Mouse (Mus musculus) thymus, postnatal 25 days (tissue): Measurements from ENCODE around the gene Plch2.
A peak's percentile ranks its signal among the peaks of the same experiment; 100 is the strongest.

Experiments used
- DNase-seq: peaks from one replicate; pipeline ENCODE4 v3.0.0; 2022

Plch2 gene

GRCm38 (mm10) chr4:154983767-154984166 lies 72.8 kb downstream of the Plch2 start:
- DNase-seq = no peak

- no peak for DNase-seq
Observed at GRCm38 (mm10) chr4:154982247-154983120, 74.1 kb downstream of the Plch2 start.

GRCm38 (mm10) chr4:154981530-154981929 lies 75.1 kb downstream of the Plch2 start:
- DNase-seq = peak; percentile 59

DNA sequence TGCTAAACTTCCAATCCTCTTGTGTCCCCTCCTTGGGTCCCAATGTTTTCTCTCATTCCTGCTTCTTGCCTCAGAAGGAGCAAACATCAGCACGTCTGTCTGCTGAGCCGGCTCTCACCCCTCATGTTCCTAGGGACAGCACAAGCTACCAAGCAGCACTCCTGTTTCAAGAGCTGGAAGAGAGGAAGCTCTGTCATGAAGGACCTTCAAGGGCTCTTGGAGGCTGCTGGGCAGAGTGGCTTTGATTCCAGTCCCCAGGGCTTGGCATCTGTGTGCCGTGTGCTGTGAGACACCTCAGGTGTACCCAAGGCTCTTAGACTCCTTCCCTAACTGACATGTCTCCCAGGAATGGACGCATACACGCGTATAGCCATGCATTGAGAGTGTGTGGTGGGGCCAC lies 75.5 kb downstream of the Plch2 start:
- no peak for DNase-seq

DNA sequence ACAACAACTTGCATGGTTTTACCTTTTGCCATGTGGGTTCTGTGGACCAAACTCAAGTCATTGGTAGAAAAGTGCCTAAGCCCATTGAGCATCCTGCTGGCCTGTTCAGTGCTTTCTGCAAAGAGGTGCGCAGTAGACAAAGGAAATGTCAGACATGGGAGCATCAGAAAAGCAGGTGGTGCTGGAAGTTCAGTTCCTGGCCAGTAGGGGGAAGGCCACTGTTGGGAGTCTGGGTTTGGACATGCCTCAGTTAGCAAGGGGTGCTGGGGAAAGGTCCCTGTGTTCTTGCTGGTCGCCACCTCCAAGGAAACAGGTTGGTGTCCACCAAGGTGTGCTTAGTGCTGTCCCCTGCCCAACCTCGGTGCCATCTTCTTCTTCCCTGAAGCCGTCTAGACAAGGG lies 76.5 kb downstream of the Plch2 start:
- no peak for DNase-seq

DNA sequence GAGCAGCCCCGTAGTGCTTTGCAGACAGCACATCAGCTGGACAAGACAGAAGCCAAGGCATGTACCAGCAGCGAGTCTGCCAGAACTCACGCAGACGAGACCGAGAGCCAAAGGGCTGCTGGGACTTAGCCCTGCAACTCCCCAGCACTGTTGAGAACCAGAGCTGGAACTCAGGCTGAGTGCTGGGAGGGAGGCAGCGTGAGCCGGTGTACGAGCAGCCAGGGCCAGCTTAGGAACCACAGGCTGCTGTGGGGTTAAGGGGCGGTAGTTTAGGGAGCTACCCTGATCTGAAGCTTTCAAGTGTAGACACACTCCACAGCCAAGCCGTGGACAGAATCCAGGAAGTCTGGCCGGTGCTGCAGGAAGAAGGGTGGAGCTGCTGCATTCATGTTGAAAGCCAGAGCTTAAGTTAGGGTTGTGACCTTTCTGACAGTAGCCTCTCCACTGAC lies 82.4 kb downstream of the Plch2 start:
- DNase-seq = no peak

- no peak for DNase-seq
Observed at GRCm38 (mm10) chr4:154972546-154972945, 84.0 kb downstream of the Plch2 start.

- peak; percentile 72 for DNase-seq
Observed at GRCm38 (mm10) chr4:154967173-154967572, 89.4 kb downstream of the Plch2 start.

DNA sequence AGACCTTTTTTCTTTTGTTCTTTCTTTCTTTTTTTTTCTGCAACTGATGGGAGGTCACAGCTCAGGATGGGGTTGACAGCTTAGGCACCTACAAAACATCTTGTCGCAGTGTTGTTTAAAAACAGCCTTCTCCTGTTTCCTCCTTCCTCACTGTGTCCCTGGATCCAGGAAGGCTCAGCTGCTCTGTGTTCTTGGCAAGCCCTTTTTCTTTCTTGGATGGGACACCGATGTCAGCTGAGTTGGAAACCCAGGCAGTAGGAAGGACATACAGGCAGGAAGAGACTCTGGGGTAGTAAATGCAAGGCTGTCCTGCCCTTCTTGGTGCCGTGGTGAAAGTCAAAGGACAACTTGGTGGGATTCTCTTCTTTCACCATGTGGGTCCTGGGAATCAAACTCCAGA lies 90.7 kb downstream of the Plch2 start:
- DNase-seq = no peak

GRCm38 (mm10) chr4:154964581-154965235 lies 91.9 kb downstream of the Plch2 start:
- peak; percentile 72 for DNase-seq

DNA sequence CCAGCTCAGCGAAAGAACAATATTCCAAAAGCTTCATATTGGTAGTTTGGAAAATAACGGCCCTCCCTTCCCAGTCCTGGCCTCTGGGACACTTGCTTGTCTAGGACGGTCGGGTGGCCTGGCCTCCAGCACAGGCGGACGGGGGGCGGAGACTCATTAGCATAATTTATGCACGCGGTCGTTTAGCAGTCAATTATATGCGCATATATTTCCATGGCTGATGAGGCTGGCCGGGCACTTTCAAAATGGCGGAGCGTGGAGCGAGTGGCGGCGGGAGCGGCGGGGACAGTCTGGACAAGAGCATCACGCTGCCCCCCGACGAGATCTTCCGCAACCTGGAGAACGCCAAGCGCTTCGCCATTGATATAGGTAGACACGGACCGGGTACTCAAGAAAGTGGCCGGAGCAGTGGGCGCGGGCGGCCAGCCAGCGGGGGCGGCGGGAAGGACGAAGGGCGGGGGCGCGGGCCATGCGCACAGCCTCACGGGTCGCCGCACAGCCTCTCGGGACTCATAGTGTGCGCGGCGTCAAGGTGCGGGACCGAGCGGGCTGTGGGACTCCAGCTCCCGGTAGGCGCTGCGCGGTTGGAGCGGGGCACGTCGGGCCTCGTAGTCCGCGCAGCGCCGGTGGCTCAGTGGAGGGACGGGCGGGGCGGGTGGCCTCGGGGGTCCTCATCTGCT lies 92.5 kb downstream of the Plch2 start, which contains the start of gene Pank4:
TSS of gene Pank4 (plus strand) at position 223 of the 680 bp plus-strand sequence.
- DNase-seq = peak; percentile 85

DNA sequence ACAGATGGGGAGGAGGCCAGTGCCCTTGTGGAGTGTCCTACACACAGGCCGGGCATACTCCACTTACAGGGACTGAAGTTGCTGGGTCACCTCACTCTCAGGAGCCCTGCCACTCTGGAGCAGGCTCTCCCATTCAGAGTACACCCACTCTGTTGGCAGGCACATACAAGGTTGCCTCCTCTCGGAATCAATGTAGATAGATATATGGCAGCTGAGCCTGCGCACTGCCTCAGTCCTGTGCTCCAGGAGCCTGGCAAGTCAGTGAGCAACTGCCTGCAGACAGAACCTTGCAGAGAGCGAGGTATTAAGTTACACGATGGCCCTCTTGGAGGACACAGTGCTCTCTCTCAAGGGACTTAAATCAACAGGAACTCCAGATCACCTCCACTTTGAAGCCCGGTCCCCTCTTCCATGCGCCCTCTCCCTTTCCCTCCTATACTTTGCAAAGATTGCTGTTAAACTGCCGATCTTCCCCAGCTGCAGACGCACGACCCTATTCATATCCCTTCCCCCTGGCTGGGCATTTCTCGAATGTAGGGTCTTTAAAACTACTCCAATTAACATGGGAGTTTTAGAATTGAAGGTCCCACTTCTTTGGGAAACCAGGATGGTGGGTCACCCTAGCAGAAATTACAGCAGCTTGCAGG lies 93.3 kb downstream of the Plch2 start:
- DNase-seq = peak; percentile 30

- no peak for DNase-seq
Observed at GRCm38 (mm10) chr4:154962683-154963082, 93.9 kb downstream of the Plch2 start.

GRCm38 (mm10) chr4:154961911-154962310 lies 94.7 kb downstream of the Plch2 start:
- peak; percentile 76 for DNase-seq

DNA sequence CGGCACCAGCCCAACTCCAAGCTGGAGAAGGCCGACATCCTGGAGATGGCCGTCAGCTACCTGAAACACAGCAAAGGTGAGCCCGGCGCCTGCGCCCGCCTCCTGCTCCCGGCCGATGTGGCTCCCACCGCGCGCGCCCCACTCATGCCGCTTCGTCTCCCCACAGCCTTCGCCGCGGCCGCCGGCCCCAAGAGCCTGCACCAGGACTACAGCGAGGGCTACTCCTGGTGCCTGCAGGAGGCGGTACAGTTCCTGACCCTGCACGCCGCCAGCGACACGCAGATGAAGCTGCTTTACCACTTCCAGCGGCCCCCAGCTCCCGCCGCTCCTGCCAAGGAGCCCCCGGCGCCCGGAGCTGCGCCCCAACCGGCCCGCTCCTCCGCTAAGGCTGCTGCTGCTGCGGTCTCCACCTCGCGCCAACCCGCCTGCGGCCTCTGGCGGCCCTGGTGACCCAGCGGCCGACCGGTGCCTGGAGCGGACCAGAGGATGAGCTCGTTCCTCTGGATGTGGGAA lies 95.3 kb downstream of the Plch2 start:
- DNase-seq = peak; percentile 65

DNA sequence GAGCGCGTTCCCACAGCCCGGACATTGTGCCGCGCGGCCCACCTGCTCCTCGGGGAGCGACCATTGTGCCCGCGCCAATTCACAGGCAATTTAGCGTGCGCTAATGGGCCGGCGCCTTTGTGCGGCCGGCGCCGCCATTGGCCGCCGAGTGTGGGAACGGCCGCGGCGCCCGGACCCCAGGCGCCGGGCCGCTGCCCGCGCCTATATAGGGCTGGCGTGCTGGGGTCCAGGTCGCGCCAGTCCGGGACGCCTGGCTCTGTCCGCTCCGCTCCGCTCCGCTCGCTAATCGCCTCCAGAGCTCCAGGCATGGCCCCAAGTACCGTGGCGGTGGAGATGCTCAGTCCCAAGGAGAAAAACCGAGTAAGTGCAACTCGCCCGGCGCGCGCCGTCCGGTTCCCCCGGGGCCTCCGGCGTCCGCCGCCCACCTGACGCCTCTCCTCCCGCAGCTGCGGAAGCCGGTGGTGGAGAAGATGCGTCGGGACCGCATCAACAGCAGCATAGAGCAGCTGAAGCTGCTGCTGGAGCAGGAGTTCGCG lies 95.8 kb downstream of the Plch2 start, which contains the start of gene Hes5:
TSS of gene Hes5 (plus strand) at position 234 of the 536 bp plus-strand sequence.
- DNase-seq = no peak

GRCm38 (mm10) chr4:154960021-154960689 lies 96.4 kb downstream of the Plch2 start:
- DNase-seq = no peak

GRCm38 (mm10) chr4:154958621-154959020 lies 98.0 kb downstream of the Plch2 start:
- no peak for DNase-seq

DNA sequence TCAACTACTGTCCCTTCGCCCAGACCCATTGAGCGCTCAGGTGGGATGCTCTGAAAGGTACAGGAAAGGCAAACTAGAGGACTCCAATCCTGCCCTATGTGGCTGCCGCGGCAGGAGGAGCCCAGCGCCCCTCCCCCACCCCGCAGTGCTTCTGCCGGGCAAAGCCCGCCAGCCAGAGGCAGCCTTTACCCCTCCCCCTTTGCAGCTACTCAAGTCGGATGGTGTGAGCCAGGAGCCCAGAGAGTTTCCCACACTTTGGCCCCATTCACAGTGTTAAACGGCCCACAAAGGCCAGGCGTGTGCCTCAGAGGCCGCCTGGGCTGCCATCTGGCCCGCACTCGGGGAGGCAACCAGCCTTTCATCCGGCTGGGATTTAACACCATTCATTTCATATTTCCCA lies 98.4 kb downstream of the Plch2 start:
- DNase-seq = no peak

DNA sequence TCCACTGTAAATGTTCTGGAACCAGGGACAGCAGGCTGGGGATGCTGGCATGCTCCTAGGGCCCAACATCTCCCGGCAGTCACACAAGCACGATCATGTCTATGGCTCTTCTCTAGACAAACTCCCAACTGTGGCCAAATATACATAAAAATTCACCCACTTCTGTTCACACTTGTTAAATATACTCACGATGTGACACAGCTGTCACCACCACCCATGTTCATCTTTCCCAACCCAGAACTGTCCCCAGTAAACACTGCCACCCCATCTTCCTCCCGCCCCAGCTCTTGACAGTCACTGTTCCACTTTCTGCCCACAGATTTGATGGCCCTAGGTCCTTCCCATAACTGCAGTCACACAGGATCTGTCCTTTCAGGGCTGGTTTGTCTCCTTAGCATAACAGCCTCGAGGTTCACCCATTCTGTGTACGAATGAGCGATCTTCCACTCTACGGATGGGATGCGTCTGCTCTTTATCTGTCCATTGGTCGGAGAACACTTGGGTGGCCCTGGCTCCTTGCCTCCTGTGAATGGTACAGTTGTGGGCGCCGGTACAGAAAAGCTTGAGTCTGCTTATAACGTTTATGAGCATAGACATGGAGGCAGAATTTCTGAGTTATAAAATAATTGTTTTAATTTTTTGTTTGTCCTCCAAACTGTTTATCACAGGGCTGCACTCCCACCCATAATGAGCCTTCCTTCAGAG lies 99.1 kb downstream of the Plch2 start:
- no peak for DNase-seq

DNA sequence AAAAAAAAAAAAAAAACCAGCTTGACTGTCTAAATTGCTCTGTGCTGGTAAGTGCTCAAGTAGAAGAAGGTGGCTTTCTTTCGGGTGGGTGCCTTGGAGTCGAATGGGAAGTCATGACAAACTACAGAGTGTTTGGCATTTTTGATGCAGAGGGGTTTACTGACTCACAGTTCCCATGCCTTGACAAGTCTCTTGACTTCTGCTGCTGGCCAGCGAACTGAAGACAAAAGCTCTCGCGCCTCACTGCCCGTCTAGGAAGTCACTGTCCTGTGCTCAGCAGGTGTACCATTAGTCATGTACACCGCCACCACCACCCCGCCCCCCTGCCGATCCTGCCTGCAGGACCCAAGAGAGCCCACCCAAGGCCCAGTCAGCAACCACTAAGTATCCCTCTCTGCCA lies 100.0 kb downstream of the Plch2 start:
- DNase-seq = no peak
